Mouse (Mus musculus) right cerebral cortex, postnatal 25 days (tissue): ENCODE results near the gene Ppp1r13b.

Experiments used
- DNase-seq: peaks from one replicate; pipeline ENCODE4 v3.0.0; 2022

Ppp1r13b gene

DNA sequence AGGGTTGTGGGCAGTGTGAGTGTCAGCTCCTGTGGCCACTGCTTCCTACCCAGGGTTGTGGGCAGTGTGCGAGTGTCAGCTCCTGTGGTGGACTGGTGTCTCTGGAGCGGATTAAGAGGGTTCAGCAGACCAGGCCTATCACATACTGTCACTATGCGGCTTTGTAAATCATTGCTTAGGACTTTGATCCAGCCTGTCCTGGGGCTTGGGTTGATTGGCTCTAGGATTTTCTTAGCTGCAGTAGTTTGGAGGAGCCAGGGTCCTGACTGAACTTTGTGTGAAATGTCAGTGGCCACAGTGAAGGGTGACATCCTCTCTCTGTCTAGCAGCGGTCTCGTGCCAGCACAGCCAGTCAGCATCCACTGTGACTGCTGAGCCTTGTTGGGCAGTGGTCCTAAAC, 117.8 kb downstream of the Ppp1r13b start:
- DNase-seq, result no peak

DNA sequence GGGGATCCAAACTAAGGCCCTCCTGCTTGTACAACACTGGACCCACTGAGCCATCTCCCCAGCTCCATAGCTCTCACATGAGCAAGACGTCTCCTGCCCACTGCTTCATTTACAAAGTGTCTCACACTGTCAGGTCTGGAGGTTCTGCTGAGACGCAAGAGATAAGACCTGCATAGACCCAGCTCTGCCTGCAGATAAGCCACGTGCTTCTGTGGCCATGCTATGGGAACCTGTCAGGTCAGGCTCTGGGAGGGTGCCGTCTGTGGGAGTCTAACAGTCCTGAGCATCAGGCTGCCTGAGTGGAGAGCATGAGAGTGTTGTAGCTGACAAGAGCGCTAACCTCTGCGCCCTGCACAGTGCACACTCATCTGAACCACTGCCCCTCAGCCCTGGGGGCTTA, 120.9 kb downstream of the Ppp1r13b start:
- DNase-seq, result no peak

DNA sequence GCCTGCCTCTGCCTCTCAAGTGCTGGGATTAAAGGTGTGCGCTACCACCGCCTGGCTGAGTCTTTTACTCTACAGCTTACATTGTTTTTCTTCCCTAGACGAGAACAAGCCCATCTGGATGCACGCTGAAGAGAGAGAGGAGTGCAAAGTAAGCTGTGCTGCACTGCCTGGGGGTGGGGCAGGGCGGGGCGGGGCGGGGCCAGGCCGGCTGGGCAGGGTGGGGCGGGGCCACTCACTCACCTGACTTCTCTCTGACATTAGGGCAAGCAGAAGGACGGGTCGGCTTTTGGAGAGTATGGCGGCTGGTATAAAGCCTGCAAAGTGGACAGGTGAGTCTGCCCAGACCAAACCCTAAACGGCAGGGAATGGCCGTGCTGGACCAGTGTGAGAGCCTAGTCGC, 122.7 kb downstream of the Ppp1r13b start:
- no peak for DNase-seq

DNA sequence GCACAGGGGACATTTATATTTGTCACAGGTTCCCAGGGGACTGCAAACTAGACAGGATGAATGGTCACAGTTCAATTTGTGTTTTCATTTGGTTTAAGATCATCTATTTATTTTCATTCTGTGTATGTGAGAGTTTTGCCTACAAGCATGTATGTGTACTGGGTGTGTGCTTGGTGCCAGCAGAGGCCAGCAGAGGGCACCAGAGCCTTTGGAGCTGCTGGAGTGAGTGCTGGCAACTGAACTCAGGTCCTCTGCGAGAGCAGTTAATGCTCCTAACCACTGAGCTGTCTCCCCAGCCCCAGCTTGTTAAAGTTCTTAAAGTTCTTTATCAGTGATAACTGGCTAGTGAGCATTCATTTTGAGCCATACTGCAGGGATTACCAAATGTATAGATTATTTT, 128.4 kb downstream of the Ppp1r13b start:
- DNase-seq, result no peak
